Mouse (Mus musculus): Measurements from ENCODE around the gene Gm10715.
A peak's percentile ranks its signal among the peaks of the same experiment; 100 is the strongest.
"Not testable (repeated sequence)": the region's sequence is repeated elsewhere in the genome, so short reads cannot be mapped to it uniquely, and the experiment has no call there.

Gm10715 gene

DNA sequence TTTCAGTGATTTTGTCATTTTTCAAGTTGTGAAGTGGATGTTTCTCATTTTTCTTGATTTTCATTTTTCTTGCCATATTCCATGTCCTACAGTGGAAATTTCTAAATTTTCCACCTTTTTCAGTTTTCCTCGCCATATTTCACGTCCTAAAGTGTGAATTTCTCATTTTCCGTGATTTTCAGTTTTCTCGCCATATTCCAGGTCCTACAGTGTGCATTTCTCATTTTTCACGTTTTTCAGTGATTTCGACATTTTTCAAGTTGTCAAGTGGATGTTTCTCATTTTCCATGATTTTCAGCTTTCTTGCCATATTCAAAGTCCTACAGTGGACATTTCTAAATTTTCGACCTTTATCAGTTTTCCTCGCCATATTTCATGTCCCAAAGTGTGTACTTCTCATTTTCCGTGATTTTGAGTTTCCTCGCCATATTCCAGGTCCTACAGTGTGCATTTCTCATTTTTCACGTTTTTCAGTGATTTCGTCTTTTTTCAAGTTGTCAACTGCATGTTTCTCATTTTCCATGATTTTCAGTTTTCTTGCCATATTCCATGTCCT is 11.7 kb upstream of the Gm10715 start, which contains the start of gene Gm10717:
TSS of gene Gm10717 (plus strand) at position 506 of the 556 bp plus-strand sequence.
- peak; percentile 45 to 58 for DNase-seq (ENCODE audit: low spot score in 2 of 2)

DNA sequence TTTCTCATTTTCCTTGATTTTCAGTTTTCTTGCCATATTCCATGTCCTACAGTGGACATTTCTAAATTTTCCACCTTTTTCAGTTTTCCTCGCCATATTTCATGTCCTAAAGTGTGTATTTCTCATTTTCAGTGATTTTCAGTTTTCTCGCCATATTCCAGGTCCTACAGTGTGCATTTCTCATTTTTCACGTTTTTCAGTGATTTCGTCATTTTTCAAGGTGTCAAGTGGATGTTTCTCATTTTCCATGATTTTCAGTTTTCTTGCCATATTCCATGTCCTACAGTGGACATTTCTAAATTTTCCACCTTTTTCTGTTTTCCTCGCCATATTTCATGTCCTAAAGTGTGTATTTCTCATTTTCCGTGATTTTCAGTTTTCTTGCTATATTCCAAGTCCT is 11.0 kb upstream of the Gm10715 start:
- peak; percentile 69 to 78 for DNase-seq (ENCODE audit: low spot score in 2 of 2)

DNA sequence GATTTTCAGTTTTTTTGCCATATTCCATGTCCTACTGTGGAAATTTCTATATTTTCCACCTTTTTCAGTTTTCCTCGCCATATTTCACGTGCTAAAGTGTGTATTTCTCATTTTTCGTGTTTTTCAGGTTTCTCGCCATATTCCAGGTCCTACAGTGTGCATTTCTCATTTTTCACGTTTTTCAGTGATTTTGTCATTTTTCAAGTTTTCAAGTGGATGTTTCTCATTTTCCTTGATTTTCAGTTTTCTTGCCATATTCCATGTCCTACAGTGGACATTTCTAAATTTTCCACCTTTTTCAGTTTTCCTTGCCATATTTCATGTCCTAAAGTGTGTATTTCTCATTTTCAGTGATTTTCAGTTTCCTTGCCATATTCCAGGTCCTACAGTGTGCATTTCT is 10.5 kb upstream of the Gm10715 start:
- DNase-seq (ENCODE audit: low spot score in 2 of 2): not testable (repeated sequence)

DNA sequence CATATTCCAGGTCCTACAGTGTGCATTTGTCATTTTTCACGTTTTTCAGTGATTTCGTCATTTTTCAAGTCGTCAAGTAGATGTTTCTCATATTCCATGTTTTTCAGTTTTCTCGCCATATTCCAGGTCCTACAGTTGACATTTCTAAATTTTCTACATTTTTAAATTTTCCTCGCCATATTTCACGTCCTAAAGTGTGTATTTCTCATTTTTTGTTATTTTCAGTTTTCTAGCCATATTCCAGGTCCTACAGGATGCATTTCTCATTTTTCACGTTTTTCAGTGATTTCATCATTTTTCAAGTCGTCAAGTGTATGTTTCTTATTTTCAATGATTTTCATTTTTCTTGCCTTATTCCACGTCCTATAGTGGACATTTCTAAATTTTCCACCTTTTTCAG is 9.9 kb upstream of the Gm10715 start:
- not testable (repeated sequence) for DNase-seq (ENCODE audit: low spot score in 2 of 2)

DNA sequence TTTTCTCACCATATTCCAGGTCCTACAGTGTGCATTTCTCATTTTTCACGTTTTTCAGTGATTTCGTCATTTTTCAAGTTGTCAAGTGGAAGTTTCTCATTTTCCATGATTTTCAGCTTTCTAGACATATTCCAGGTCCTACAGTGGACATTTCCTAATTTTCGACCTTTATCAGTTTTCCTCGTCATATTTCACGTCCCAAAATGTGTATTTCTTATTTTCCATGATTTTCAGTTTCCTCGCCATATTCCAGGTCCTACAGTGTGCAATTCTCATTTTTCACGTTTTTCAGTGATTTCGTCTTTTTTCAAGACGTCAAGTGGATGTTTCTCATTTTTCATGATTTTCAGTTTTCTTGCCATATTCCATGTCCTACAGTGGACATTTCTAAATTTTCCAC is 9.5 kb upstream of the Gm10715 start:
- DNase-seq (ENCODE audit: low spot score in 2 of 2): not testable (repeated sequence)

DNA sequence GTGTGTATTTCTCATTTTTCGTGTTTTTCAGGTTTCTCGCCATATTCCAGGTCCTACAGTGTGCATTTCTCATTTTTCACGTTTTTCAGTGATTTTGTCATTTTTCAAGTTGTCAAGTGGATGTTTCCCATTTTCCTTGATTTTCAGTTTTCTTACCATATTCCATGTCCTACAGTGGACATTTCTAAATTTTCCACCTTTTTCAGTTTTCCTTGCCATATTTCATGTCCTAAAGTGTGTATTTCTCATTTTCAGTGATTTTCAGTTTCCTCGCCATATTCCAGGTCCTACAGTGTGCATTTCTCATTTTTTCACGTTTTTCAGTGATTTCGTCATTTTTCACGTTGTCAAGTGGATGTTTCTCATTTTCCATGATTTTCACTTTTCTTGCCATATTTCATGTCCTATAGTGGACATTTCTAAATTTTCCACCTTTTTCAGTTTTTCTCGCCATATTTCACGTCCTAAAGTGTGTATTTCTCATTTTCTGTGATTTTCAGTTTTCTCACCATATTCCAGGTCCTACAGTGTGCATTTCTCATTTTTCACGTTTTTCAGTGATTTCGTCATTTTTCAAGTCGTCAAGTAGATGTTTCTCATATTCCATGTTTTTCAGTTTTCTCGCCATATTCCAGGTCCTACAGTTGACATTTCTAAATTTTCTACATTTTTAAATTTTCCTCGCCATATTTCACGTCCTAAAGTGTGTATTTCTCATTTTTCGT is 7.2 kb upstream of the Gm10715 start:
- peak; percentile 27 to 31 for DNase-seq (ENCODE audit: low spot score in 2 of 2)

DNA sequence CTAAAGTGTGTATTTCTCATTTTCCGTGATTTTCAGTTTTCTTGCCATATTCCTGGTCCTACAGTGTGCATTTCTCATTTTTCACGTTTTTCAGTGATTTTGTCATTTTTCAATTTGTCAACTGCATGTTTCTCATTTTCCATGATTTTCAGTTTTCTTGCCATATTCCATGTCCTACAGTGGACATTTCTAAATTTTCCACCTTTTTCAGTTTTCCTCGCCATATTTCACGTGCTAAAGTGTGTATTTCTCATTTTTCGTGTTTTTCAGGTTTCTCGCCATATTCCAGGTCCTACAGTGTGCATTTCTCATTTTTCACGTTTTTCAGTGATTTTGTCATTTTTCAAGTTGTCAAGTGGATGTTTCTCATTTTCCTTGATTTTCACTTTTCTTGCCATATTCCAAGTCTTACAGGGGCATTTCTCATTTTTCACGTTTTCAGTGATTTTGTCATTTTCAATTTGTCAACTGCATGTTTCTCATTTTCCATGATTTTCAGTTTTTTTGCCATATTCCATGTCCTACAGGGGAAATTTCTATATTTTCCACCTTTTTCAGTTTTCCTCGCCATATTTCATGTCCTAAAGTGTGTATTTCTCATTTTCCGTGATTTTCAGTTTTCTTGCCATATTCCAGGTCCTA is 5.9 kb upstream of the Gm10715 start:
- DNase-seq (ENCODE audit: low spot score in 2 of 2): not testable (repeated sequence)

DNA sequence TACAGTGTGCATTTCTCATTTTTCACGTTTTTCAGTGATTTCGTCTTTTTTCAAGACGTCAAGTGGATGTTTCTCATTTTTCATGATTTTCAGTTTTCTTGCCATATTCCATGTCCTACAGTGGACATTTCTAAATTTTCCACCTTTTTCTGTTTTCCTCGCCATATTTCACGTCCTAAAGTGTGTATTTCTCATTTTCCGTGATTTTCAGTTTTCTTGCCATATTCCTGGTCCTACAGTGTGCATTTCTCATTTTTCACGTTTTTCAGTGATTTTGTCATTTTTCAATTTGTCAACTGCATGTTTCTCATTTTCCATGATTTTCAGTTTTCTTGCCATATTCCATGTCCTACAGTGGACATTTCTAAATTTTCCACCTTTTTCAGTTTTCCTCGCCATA is 2.4 kb upstream of the Gm10715 start, which contains the start of gene Gm17535:
TSS of gene Gm17535 (plus strand) at position 301 of the 400 bp plus-strand sequence.
- DNase-seq (ENCODE audit: low spot score in 2 of 2): not testable (repeated sequence)

DNA sequence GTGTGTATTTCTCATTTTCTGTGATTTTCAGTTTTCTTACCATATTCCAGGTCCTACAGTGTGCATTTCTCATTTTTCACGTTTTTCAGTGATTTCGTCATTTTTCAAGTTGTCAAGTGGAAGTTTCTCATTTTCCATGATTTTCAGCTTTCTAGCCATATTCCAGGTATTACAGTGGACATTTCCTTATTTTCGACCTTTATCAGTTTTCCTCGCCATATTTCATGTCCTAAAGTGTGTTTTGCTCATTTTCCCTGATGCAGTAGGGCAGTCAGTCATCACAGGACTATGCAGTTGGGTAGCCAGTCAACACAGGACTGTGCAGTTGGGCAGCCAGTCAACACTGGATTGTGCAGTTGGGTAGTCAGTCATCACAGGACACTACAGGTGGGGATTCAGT is 1.5 kb downstream of the Gm10715 start:
- not testable (repeated sequence) for DNase-seq (ENCODE audit: low spot score in 2 of 2)

Measured in right cerebral cortex, postnatal 10 days (tissue).